Mouse (Mus musculus) liver, embryonic 14.5 days (tissue): ENCODE data around the gene Snph.

Source experiments
- CTCF ChIP-seq: IDR thresholded peaks from 2 replicates; pipeline ENCODE4 v1.5.1; 2016; ENCODE audit warnings: antibody characterized with exemption, low read depth, control low read depth
- EP300 ChIP-seq: IDR thresholded peaks from 2 replicates; pipeline ENCODE4 v1.6.1; 2016; ENCODE audit warnings: antibody characterized with exemption, low read depth

GRCm38 (mm10) chr2:151628011-151628410, 4.4 kb downstream of the Snph start:
- TF ChIP-seq CTCF (no peak), EP300 (no peak)
